Mouse (Mus musculus) A20 (cell line): Measurements from ENCODE around the gene Plin2.
"Not testable (repeated sequence)": the region's sequence is repeated elsewhere in the genome, so short reads cannot be mapped to it uniquely, and the experiment has no call there.

Source experiments
- DNase-seq: peaks from one replicate; pipeline ENCODE4 v3.0.0-alpha.2; 2011; ENCODE audit warnings: low read depth, low spot score

Plin2 gene

DNA sequence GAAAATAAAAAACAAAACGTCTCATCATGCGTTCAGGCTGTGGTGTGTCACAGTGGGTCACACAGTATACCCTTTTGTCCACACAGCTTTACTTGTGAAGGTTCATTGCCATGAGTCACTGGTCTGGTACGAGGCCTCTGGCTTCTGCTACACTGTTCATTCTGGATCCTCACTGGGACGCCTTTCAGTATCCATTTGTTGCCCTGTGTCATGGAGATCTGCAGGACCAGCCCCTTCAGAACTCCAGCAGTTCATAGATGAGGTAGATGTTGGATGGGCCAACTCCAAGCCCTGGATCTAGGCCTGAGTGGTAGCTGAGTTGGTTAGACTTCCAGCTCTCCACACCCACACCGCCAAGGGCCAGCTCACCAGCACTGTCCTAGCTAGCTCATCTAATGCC is 13.9 kb upstream of the Plin2 start:
- no peak for DNase-seq

DNA sequence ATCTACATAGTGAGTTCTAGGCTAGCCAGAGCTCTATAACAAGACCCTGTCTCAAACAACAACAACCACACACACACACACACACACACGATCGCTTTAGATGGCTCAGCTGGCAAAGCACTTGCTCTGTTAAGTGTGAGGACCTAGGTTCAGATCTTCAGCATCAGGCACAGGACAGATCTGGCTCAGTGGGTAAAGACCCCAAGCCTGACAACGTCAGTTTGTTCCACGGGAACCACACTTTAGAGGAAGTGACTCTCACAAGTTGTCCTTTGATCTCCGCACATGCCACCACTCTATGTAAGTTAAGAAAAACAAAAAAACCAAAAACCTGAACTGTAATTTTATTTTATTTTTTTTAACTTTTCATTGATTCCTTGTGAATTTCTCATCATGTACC is 13.4 kb upstream of the Plin2 start:
- DNase-seq: no peak

GRCm38 (mm10) chr4:86681846-86682245 is 12.0 kb upstream of the Plin2 start:
- no peak for DNase-seq

- no peak for DNase-seq
These were observed 11.6 kb upstream of the Plin2 start for GRCm38 (mm10) chr4:86681421-86681820.

DNA sequence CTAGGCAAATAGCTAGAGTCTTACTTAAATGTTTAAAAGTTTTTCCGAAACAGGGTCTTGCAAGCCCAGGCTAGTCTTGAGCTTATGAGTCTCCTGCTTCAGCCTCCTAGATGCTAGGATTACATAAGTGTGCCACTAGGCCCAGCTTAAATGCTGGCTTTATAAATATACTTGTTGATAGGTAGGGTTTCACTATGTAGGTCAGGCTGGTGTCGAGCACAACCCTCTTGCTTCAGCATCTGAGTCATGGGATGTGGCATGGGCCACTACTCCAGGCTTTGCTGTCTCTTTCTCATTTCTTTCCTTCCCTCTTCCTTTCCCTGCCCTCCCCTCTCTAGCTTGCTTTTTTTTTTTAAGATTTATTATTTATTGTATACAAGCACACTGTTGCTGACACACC is 9.8 kb upstream of the Plin2 start:
- no peak for DNase-seq

- no peak for DNase-seq
These were observed 6.9 kb upstream of the Plin2 start for GRCm38 (mm10) chr4:86676756-86677155.

GRCm38 (mm10) chr4:86674739-86675138 is 4.9 kb upstream of the Plin2 start:
- DNase-seq: not testable (repeated sequence)

GRCm38 (mm10) chr4:86674150-86674549 is 4.3 kb upstream of the Plin2 start:
- not testable (repeated sequence) for DNase-seq

GRCm38 (mm10) chr4:86672450-86672849 is 2.6 kb upstream of the Plin2 start:
- DNase-seq: no peak

DNA sequence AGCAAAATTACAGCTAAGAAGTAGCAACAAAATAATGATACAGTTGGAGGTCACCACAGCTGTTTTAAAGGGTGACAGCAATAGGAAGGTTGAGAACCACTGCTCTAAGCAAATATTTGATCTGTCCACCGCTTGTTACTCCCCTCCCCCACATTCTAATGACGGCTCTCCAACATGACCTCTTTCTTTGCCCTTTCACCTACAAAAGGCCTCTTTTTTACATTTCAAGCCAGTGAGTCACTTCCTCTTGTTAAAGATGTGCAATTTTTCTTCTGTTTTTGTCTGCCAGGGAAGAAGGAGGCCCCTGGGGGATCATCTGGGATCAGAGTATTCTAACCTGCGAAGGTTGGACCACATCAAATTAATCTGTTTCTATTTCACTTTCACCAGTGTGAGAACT is 1.9 kb upstream of the Plin2 start:
- DNase-seq: no peak

- no peak for DNase-seq
These were observed 884 bp upstream of the Plin2 start for GRCm38 (mm10) chr4:86670582-86671306.

DNA sequence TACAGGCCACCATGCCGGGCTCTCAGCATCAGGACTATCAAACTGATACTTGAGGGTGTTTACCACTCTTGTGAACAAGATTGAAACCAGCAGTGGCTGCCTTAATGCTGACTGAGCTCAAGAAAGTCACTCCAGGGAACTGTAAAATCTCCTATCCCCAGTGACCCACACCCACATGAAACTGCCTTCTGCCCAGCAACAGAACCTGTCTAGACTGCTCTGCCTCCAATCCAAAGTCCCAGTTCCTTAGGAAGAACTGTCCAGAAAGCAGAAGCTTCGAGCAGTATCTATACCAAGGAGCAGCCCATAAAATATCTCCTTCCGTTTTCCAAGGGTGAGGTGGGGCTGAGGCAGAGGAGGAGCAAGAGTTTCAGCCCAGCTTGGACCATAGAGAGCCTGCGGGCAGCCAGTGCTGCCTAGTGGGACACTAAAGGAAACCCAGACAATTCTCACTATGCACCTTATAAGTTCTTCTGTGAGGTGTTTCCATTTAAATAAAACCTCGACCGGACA is 563 bp downstream of the Plin2 start:
- peak; percentile 47 for DNase-seq

GRCm38 (mm10) chr4:86668290-86669000 is 1.4 kb downstream of the Plin2 start:
- DNase-seq: no peak

DNA sequence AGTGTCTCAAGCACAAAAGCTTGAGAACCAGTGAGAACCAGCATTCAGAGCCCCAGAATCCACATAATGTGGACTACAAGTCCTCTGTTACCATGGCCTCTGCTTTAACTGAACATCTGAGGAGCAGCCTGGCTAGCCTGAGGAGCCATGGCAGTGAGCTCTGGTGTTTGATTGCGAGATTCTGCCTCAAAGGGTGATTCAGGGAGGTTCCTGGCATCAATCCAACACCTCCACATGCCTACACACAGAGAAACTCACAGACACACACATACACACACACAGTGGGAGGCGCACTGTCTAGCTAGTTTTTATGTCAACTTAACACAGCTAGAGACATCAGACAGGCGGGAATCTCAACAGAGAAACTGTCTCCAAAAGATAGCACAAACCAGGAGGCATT is 4.3 kb downstream of the Plin2 start:
- DNase-seq: no peak

- no peak for DNase-seq
These were observed 5.9 kb downstream of the Plin2 start for GRCm38 (mm10) chr4:86663919-86664318.

DNA sequence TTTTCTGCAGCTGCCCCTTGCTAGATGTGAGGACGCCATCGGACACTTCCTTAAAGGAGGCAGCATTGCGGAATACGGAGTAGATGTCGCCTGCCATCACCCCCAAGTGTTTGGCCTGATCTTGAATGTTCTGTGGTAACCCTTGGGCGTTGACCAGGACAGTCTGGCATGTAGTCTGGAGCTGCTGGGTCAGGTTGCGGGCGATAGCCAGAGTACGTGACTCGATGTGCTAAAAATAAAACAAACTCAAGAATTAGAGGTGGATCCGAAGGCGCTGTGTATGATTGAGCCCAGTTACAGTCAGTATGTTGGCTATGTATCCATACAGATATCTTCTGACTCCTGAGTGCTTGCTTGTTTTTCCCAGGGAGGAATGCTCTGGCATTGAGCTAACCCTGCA is 12.7 kb downstream of the Plin2 start:
- no peak for DNase-seq

DNA sequence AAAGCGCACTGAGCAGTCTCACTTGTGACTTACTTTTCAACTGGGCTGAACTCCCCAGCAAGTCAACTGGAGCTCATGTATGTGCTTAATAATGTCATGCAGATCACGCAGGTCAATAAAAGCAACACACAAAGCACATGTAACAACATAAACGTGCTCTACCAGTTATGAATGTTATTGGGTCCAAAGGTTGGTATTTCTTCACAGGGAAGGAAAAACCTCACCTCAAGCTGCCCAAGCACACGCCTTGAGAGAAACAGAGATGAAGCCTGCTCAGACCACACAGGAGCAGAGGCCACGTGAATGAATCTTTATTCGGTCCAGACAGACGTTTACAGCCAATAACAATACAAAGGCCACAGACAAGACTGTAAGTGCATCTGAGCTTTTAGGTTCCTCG is 13.4 kb downstream of the Plin2 start:
- not testable (repeated sequence) for DNase-seq

DNA sequence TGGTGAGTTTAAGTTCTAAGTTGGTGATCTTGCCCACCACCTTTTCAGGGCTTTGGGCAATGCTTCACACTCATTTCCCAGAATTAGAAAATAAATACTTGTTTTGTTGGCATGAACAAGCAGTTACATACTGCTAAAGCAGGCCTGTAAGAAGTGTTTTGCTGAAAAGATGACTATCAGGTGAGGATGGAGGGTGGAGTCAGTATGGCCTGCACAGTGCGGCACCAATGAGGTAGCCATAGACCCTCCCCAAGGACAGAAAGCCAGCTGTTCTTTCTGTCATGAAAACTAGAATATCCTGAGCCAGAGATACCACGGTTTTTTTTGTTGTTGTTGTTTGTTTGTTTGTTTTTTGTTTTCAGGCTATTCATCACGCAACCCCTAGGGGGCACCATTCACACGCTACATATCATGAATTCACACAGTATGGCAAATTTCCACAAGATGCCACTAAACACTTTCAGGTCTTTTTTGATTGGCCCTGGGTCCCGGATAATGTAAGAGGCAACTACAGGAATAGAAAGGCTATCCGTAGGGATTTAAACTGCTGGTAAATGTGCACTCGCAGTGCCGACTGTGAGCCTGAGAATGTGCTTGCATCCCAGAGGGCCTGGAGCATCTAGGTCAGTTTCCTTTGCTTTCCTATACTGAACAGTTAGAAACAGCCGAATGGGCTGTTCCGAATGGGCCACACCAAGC is 18.0 kb downstream of the Plin2 start:
- peak; percentile 36 for DNase-seq

GRCm38 (mm10) chr4:86648394-86648793 is 21.5 kb downstream of the Plin2 start:
- DNase-seq: not testable (repeated sequence)

GRCm38 (mm10) chr4:86637561-86637960 is 32.3 kb downstream of the Plin2 start:
- DNase-seq: not testable (repeated sequence)

- not testable (repeated sequence) for DNase-seq
These were observed 35.0 kb downstream of the Plin2 start for GRCm38 (mm10) chr4:86634873-86635272.

GRCm38 (mm10) chr4:86634312-86634711 is 35.5 kb downstream of the Plin2 start:
- not testable (repeated sequence) for DNase-seq
